Mouse (Mus musculus): ENCODE results near the gene Blm. TPM values are rescaled to one million over a fixed set of nuclear protein-coding genes. Genes with fewer than 3 reads are reported as not detected.
"Not testable (repeated sequence)": the region's sequence is repeated elsewhere in the genome, so short reads cannot be mapped to it uniquely, and the experiment has no call there.

Gene Blm
- polyA plus RNA-seq, 1 experiment from 2014 or later = 6.8 TPM

GRCm38 (mm10) chr7:80542139-80542831, 7.4 kb upstream of the Blm start:
- Histone ChIP-seq H3K36me3 (ENCODE audit: control insufficient read depth, insufficient read depth, low read length) (no peaks in the 10 kb centered on the region), H3K9me3 (replicated peaks; ENCODE audit: control insufficient read depth, low read length, poor library complexity, severe bottlenecking) (no peaks in the 10 kb centered on the region), H3K4me3 (ENCODE audit: low read depth, low read length) (no peak overlapping the region), H3K4me1 (ENCODE audit: control insufficient read depth, insufficient read depth, low read length) (no peaks in the 10 kb centered on the region), H3K27ac (ENCODE audit: low read length) (no peak overlapping the region), H3K9ac (ENCODE audit: low read depth, low read length) (no peak overlapping the region), H3K27me3 (ENCODE audit: control insufficient read depth, insufficient read depth, low read depth, low read length) (no peaks in the 10 kb centered on the region), H3K4me2 (ENCODE audit: low read length) (no peak overlapping the region)
- WGBS = 84% methylated on average over 7 of the region's 7 CpGs
- ATAC-seq = no peak

GRCm38 (mm10) chr7:80539581-80539980, 4.7 kb upstream of the Blm start:
- WGBS = 68% methylated on average over 5 of the region's 5 CpGs
- Histone ChIP-seq H3K9ac (ENCODE audit: low read depth, low read length) (no peak overlapping the region), H3K36me3 (ENCODE audit: control insufficient read depth, insufficient read depth, low read length) (no peaks in the 10 kb centered on the region), H3K4me3 (ENCODE audit: low read depth, low read length) (no peak overlapping the region), H3K27ac (ENCODE audit: low read length) (no peak overlapping the region), H3K27me3 (ENCODE audit: control insufficient read depth, insufficient read depth, low read depth, low read length) (no peaks in the 10 kb centered on the region), H3K9me3 (replicated peaks; ENCODE audit: control insufficient read depth, low read length, poor library complexity, severe bottlenecking) (no peaks in the 10 kb centered on the region), H3K4me2 (ENCODE audit: low read length) (no peak overlapping the region), H3K4me1 (ENCODE audit: control insufficient read depth, insufficient read depth, low read length) (no peaks in the 10 kb centered on the region)
- no peak for ATAC-seq

GRCm38 (mm10) chr7:80534291-80535008, 469 bp downstream of the Blm start:
- no peak overlapping the region for H3K27ac ChIP-seq (ENCODE audit: low read length)
- H3K9me3 ChIP-seq (replicated peaks; ENCODE audit: control insufficient read depth, low read length, poor library complexity, severe bottlenecking) = no peaks in the 10 kb centered on the region
- H3K27me3 ChIP-seq (ENCODE audit: control insufficient read depth, insufficient read depth, low read depth, low read length) = no peaks in the 10 kb centered on the region
- peak overlapping the region; percentile 76 for H3K4me3 ChIP-seq (ENCODE audit: low read depth, low read length)
- H3K36me3 ChIP-seq (ENCODE audit: control insufficient read depth, insufficient read depth, low read length) = no peaks in the 10 kb centered on the region
- ATAC-seq = peak; percentile 36
- WGBS = 2% methylated on average over 32 of the region's 32 CpGs
- peaks cover 7% of the 10 kb centered on the region for H3K4me1 ChIP-seq (ENCODE audit: control insufficient read depth, insufficient read depth, low read length)
- peak overlapping the region; percentile 74 for H3K9ac ChIP-seq (ENCODE audit: low read depth, low read length)
- peak overlapping the region; percentile 74 for H3K4me2 ChIP-seq (ENCODE audit: low read length)

- Histone ChIP-seq H3K9ac (ENCODE audit: low read depth, low read length) (no peak overlapping the region), H3K4me1 (ENCODE audit: control insufficient read depth, insufficient read depth, low read length) (peaks cover 7% of the 10 kb centered on the region), H3K36me3 (ENCODE audit: control insufficient read depth, insufficient read depth, low read length) (no peaks in the 10 kb centered on the region), H3K9me3 (replicated peaks; ENCODE audit: control insufficient read depth, low read length, poor library complexity, severe bottlenecking) (no peaks in the 10 kb centered on the region), H3K27ac (ENCODE audit: low read length) (no peak overlapping the region), H3K4me2 (ENCODE audit: low read length) (no peak overlapping the region), H3K27me3 (ENCODE audit: control insufficient read depth, insufficient read depth, low read depth, low read length) (no peaks in the 10 kb centered on the region), H3K4me3 (ENCODE audit: low read depth, low read length) (no peak overlapping the region)
- WGBS = 91% methylated on average over 6 of the region's 6 CpGs
- no peak for ATAC-seq
These were observed 3.8 kb downstream of the Blm start for GRCm38 (mm10) chr7:80531087-80531486.

GRCm38 (mm10) chr7:80530646-80531045, 4.3 kb downstream of the Blm start:
- Histone ChIP-seq H3K27me3 (ENCODE audit: control insufficient read depth, insufficient read depth, low read depth, low read length) (no peaks in the 10 kb centered on the region), H3K4me1 (ENCODE audit: control insufficient read depth, insufficient read depth, low read length) (peaks cover 7% of the 10 kb centered on the region), H3K9ac (ENCODE audit: low read depth, low read length) (no peak overlapping the region), H3K27ac (ENCODE audit: low read length) (no peak overlapping the region), H3K36me3 (ENCODE audit: control insufficient read depth, insufficient read depth, low read length) (no peaks in the 10 kb centered on the region), H3K9me3 (replicated peaks; ENCODE audit: control insufficient read depth, low read length, poor library complexity, severe bottlenecking) (no peaks in the 10 kb centered on the region), H3K4me2 (ENCODE audit: low read length) (no peak overlapping the region), H3K4me3 (ENCODE audit: low read depth, low read length) (no peak overlapping the region)
- WGBS = 93% methylated on average over 2 of the region's 2 CpGs
- no peak for ATAC-seq

- H3K4me2 ChIP-seq (ENCODE audit: low read length) = no peak overlapping the region
- ATAC-seq = no peak
- no peaks in the 10 kb centered on the region for H3K27me3 ChIP-seq (ENCODE audit: control insufficient read depth, insufficient read depth, low read depth, low read length)
- H3K4me1 ChIP-seq (ENCODE audit: control insufficient read depth, insufficient read depth, low read length) = no peaks in the 10 kb centered on the region
- H3K9me3 ChIP-seq (replicated peaks; ENCODE audit: control insufficient read depth, low read length, poor library complexity, severe bottlenecking) = no peaks in the 10 kb centered on the region
- H3K27ac ChIP-seq (ENCODE audit: low read length) = no peak overlapping the region
- no peak overlapping the region for H3K9ac ChIP-seq (ENCODE audit: low read depth, low read length)
- H3K4me3 ChIP-seq (ENCODE audit: low read depth, low read length) = no peak overlapping the region
- no peaks in the 10 kb centered on the region for H3K36me3 ChIP-seq (ENCODE audit: control insufficient read depth, insufficient read depth, low read length)
- 80% methylated on average over 6 of the region's 6 CpGs for WGBS
These were observed 8.2 kb downstream of the Blm start for GRCm38 (mm10) chr7:80526698-80527097.

- H3K9ac ChIP-seq (ENCODE audit: low read depth, low read length) = no peak overlapping the region
- H3K36me3 ChIP-seq (ENCODE audit: control insufficient read depth, insufficient read depth, low read length) = no peaks in the 10 kb centered on the region
- H3K27me3 ChIP-seq (ENCODE audit: control insufficient read depth, insufficient read depth, low read depth, low read length) = no peaks in the 10 kb centered on the region
- WGBS = 71% methylated on average over 16 of the region's 16 CpGs
- H3K4me1 ChIP-seq (ENCODE audit: control insufficient read depth, insufficient read depth, low read length) = no peaks in the 10 kb centered on the region
- H3K4me3 ChIP-seq (ENCODE audit: low read depth, low read length) = no peak overlapping the region
- no peak overlapping the region for H3K27ac ChIP-seq (ENCODE audit: low read length)
- peak overlapping the region; percentile 32 for H3K4me2 ChIP-seq (ENCODE audit: low read length)
- ATAC-seq = no peak
- no peaks in the 10 kb centered on the region for H3K9me3 ChIP-seq (replicated peaks; ENCODE audit: control insufficient read depth, low read length, poor library complexity, severe bottlenecking)
These were observed 22.4 kb downstream of the Blm start for GRCm38 (mm10) chr7:80512408-80513085.

GRCm38 (mm10) chr7:80507697-80508096, 27.2 kb downstream of the Blm start:
- H3K36me3 ChIP-seq (ENCODE audit: control insufficient read depth, insufficient read depth, low read length); H3K27ac ChIP-seq (ENCODE audit: low read length); ATAC-seq; H3K4me3 ChIP-seq (ENCODE audit: low read depth, low read length); H3K4me2 ChIP-seq (ENCODE audit: low read length); H3K4me1 ChIP-seq (ENCODE audit: control insufficient read depth, insufficient read depth, low read length); H3K27me3 ChIP-seq (ENCODE audit: control insufficient read depth, insufficient read depth, low read depth, low read length); H3K9me3 ChIP-seq (replicated peaks; ENCODE audit: control insufficient read depth, low read length, poor library complexity, severe bottlenecking); H3K9ac ChIP-seq (ENCODE audit: low read depth, low read length): not testable (repeated sequence)
- over 99% methylated on average over 17 of the region's 26 CpGs for WGBS

GRCm38 (mm10) chr7:80506007-80506406, 28.9 kb downstream of the Blm start:
- H3K9me3 ChIP-seq (replicated peaks; ENCODE audit: control insufficient read depth, low read length, poor library complexity, severe bottlenecking) = no peaks in the 10 kb centered on the region
- H3K4me1 ChIP-seq (ENCODE audit: control insufficient read depth, insufficient read depth, low read length) = no peaks in the 10 kb centered on the region
- H3K36me3 ChIP-seq (ENCODE audit: control insufficient read depth, insufficient read depth, low read length) = peaks cover 9% of the 10 kb centered on the region
- H3K27me3 ChIP-seq (ENCODE audit: control insufficient read depth, insufficient read depth, low read depth, low read length) = no peaks in the 10 kb centered on the region
- H3K4me2 ChIP-seq (ENCODE audit: low read length) = no peak overlapping the region
- no peak overlapping the region for H3K9ac ChIP-seq (ENCODE audit: low read depth, low read length)
- 87% methylated on average over 3 of the region's 3 CpGs for WGBS
- H3K4me3 ChIP-seq (ENCODE audit: low read depth, low read length) = no peak overlapping the region
- H3K27ac ChIP-seq (ENCODE audit: low read length) = no peak overlapping the region
- no peak for ATAC-seq

All from midbrain, embryonic 16.5 days (tissue).